Mouse (Mus musculus): ENCODE measurements around the gene Olfr356. TPM values are rescaled to one million over a fixed set of nuclear protein-coding genes. Genes with fewer than 3 reads are reported as not detected.

Olfr356 gene
- not detected in 2 replicates for polyA plus RNA-seq (2021; fragmentation: Nextera tagmentation)
- long read RNA-seq, experiment 1 = 0 reads
- long read RNA-seq, experiment 2 = 0 reads

GRCm38 (mm10) chr2:36936821-36937220 is at the start of gene Olfr356:
Gene Olfr356, plus strand, starts transcription at chr2:36937121.

GRCm38 (mm10) chr2:36892836-36893235 is 44.1 kb upstream of the Olfr356 start, which contains the start of gene Olfr353:
Gene Olfr353, minus strand, starts transcription at chr2:36892936.

GRCm38 (mm10) chr2:36905380-36905779 is 31.5 kb upstream of the Olfr356 start, which contains the start of gene Olfr354:
Gene Olfr354, plus strand, starts transcription at chr2:36905680.

GRCm38 (mm10) chr2:36928797-36929196 is 8.1 kb upstream of the Olfr356 start, which contains the start of gene Olfr355:
Gene Olfr355, minus strand, starts transcription at chr2:36928897.

Other genes starting within 250 kb of the Olfr356 start
- gene Olfr347, start 205.2 kb upstream of the Olfr356 start, polyA plus RNA-seq (2021; fragmentation: Nextera tagmentation) = not detected in 2 replicates
- not detected in 2 replicates for gene Olfr348, start 152.8 kb upstream of the Olfr356 start, polyA plus RNA-seq (2021; fragmentation: Nextera tagmentation)
- not detected in 2 replicates for gene Olfr50, start 146.6 kb upstream of the Olfr356 start, polyA plus RNA-seq (2021; fragmentation: Nextera tagmentation)
- not detected in 2 replicates for gene Olfr3, start 120.1 kb upstream of the Olfr356 start, polyA plus RNA-seq (2021; fragmentation: Nextera tagmentation)
- gene Olfr350, start 90.8 kb upstream of the Olfr356 start, polyA plus RNA-seq (2021; fragmentation: Nextera tagmentation) = not detected in 2 replicates
- not detected in 2 replicates for gene Olfr351, start 74.5 kb upstream of the Olfr356 start, polyA plus RNA-seq (2021; fragmentation: Nextera tagmentation)
- not detected in 2 replicates for gene Olfr352, start 68.7 kb upstream of the Olfr356 start, polyA plus RNA-seq (2021; fragmentation: Nextera tagmentation)
- not detected in 2 replicates for gene Olfr353, start 44.2 kb upstream of the Olfr356 start, polyA plus RNA-seq (2021; fragmentation: Nextera tagmentation)
- not detected in 2 replicates for gene Olfr354, start 31.4 kb upstream of the Olfr356 start, polyA plus RNA-seq (2021; fragmentation: Nextera tagmentation)
- gene Olfr355, start 8.2 kb upstream of the Olfr356 start, polyA plus RNA-seq (2021; fragmentation: Nextera tagmentation) = not detected in 2 replicates
- gene Olfr357, start 56.7 kb downstream of the Olfr356 start, polyA plus RNA-seq (2021; fragmentation: Nextera tagmentation) = not detected in 2 replicates
- gene Olfr358, start 72.2 kb downstream of the Olfr356 start, polyA plus RNA-seq (2021; fragmentation: Nextera tagmentation) = not detected in 2 replicates
- not detected in 2 replicates for gene Olfr360, start 128.6 kb downstream of the Olfr356 start, polyA plus RNA-seq (2021; fragmentation: Nextera tagmentation)
- gene Olfr361, start 152.2 kb downstream of the Olfr356 start, polyA plus RNA-seq (2021; fragmentation: Nextera tagmentation) = not detected in 2 replicates
- gene Olfr362, start 180.8 kb downstream of the Olfr356 start, polyA plus RNA-seq (2021; fragmentation: Nextera tagmentation) = not detected in 2 replicates
- gene Olfr364-ps1, start 202.2 kb downstream of the Olfr356 start, polyA plus RNA-seq (2021; fragmentation: Nextera tagmentation) = not detected in 2 replicates